Mouse (Mus musculus) liver, embryonic 14 days (tissue): ENCODE results near the gene Gm6460. TPM values are rescaled to one million over a fixed set of nuclear protein-coding genes. Genes with fewer than 3 reads are reported as not detected.

Experiments
- polyA plus RNA-seq: library from polyadenylated mRNA; depleted of rRNA; stranded (reverse); fragments of >200 nt; gene quantifications from 2 replicates; pipeline ENCODE4 v1.2.3, GENCODE M21; 2012; rRNA removed

The Gm6460 gene
- polyA plus RNA-seq, result not detected in 2 replicates

DNA sequence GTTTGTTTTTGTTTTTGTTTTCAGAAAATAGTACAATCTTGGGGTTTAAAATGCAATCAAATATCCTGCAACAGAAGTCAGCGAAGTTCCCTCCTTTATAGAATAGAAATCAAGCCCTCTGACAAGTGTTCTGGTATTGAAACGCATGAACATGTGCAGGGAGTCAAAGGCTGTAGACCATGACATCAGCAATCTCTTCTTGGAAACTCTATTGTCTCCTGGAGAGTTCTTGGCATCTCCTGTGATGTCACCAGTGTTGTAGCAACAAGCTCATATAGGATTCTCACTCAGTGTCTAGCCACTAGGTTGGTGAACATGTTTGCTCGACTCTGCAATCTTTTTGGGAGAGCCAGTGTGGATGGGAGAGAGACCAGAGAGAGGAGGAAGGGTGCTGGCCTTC lies at the start of gene Gm6460:
Gene Gm6460 (plus strand): TSS at position 301 of the 400 bp plus-strand sequence.

Other genes starting within 250 kb of the Gm6460 start
- not detected in 2 replicates for gene Gm8897, start 178.5 kb upstream of the Gm6460 start, polyA plus RNA-seq
- gene Gm8906, start 92.2 kb upstream of the Gm6460 start, polyA plus RNA-seq, result not detected in 2 replicates
- not detected in 2 replicates for gene Gm8922, start 87.0 kb downstream of the Gm6460 start, polyA plus RNA-seq
- gene Gm8926, start 175.6 kb downstream of the Gm6460 start, polyA plus RNA-seq, result not detected in 2 replicates